ENCODE assay signal across 12 mouse cellular contexts in genomic region chr17:56308088-56308487, GRCm38 (mm10). TPM values are rescaled to one million over a fixed set of nuclear protein-coding genes. Genes with fewer than 3 reads are reported as not detected.
DNase-seq lines count a peak whose midpoint lies in the region; ATAC-seq and TF ChIP-seq lines count a peak whose summit lies in the region.
"Had no signal": no experiment of that assay in that cellular context is flagged by ENCODE, and none has a peak within 500 bp of the region (broad histone marks: within the 10 kb centered on the region; RNA-seq: fewer than 3 reads in every experiment).

No protein-coding gene starts in this region.

- peaks cover 46% of the 10 kb centered on the region for H3K4me1 ChIP-seq in forebrain, embryonic 12.5 days
- peaks cover 53% of the 10 kb centered on the region for H3K4me1 ChIP-seq in forebrain, embryonic 10.5 days
- H3K4me1 ChIP-seq in CH12.LX (ENCODE audit: control insufficient read depth in 1 of 2, insufficient read depth in 2 of 2) = peaks cover 20 to 58% of the 10 kb centered on the region in 2 experiments
- peaks cover 4% of the 10 kb centered on the region; the same call in 1 of the 2 replicates for H3K4me1 ChIP-seq in kidney, adult 2 months (ENCODE audit: control insufficient read depth, insufficient read depth, low read length)
- peaks cover 16% of the 10 kb centered on the region for H3K4me1 ChIP-seq in limb, embryonic 14.5 days (ENCODE audit: control insufficient read depth, insufficient read depth, low read length)

- intact Hi-C loops in heart, postnatal 14 days (cut with DNase I) = no loop called here

- no peaks in the 10 kb centered on the region for H3K9me3 ChIP-seq in forebrain, embryonic 12.5 days
- no peaks in the 10 kb centered on the region for H3K9me3 ChIP-seq in forebrain, embryonic 10.5 days
- H3K9me3 ChIP-seq in CH12.LX (replicated peaks; ENCODE audit: low read length) = no peaks in the 10 kb centered on the region
- no peaks in the 10 kb centered on the region for H3K9me3 ChIP-seq in limb, embryonic 14.5 days (ENCODE audit: control insufficient read depth, low read length)
- H3K9me3 ChIP-seq: heart, embryonic 15.5 days had no signal

- no peak overlapping the region for H3K4me2 ChIP-seq in forebrain, embryonic 12.5 days
- no peak overlapping the region for H3K4me2 ChIP-seq in CH12.LX (ENCODE audit: insufficient read depth, low read depth, poor library complexity, severe bottlenecking)
- peak overlapping the region; percentile 5; the same call in 1 of the 2 replicates for H3K4me2 ChIP-seq in limb, embryonic 14.5 days (replicated peaks; ENCODE audit: low read depth, low read length, severe bottlenecking)
- H3K4me2 ChIP-seq: heart, embryonic 15.5 days had no signal

- DNase-seq in forebrain, embryonic 10.5 days (ENCODE audit: extremely low spot score, low spot score) = no peak
- no peak for DNase-seq in CH12.LX (ENCODE audit: extremely low read depth)
- DNase-seq in kidney, adult 2 months = peak; percentile 68
- DNase-seq in limb, embryonic 14.5 days (ENCODE audit: low spot score) = peak; percentile 66
- no peak for DNase-seq in embryo, embryonic 9.5 days (ENCODE audit: extremely low spot score)
- no peak for DNase-seq in heart, postnatal 14 days
- no peak for DNase-seq in T-cell, adult 2 months (ENCODE audit: low spot score)
- DNase-seq: layer of hippocampus, adult 9-11 months; right cerebral cortex, postnatal 14 days had no signal

- peak overlapping the region; percentile 40; the same call in 1 of the 2 replicates for H3K9ac ChIP-seq in forebrain, embryonic 12.5 days
- no peak overlapping the region for H3K9ac ChIP-seq in CH12.LX (ENCODE audit: insufficient read depth, low read depth)
- H3K9ac ChIP-seq in limb, embryonic 14.5 days (ENCODE audit: low read depth, low read length, severe bottlenecking) = 0 out of 2 replicates have a peak overlapping the region, but pooled peaks have one; percentile 4
- H3K9ac ChIP-seq: heart, embryonic 15.5 days had no signal

- dilution Hi-C loops in CH12.LX (cut with MboI; ENCODE audit: extremely low pct_ligation_motif_present, extremely low pct_unique_long_range_greater_than_20kb, low sequenced_read_pairs) = no loop called here

- no peak for TF ChIP-seq EP300 in CH12.LX (IDR thresholded peaks at IDR 0.05; ENCODE audit: low read length)

- peaks cover 80% of the 10 kb centered on the region for H3K36me3 ChIP-seq in forebrain, embryonic 12.5 days (replicated peaks)
- peaks cover 84% of the 10 kb centered on the region for H3K36me3 ChIP-seq in forebrain, embryonic 10.5 days (replicated peaks)
- peaks cover 70 to 81% of the 10 kb centered on the region in 2 experiments for H3K36me3 ChIP-seq in CH12.LX (replicated peaks in 1 of 2; ENCODE audit: control insufficient read depth in 1 of 2, insufficient read depth in 1 of 2, low read length in 1 of 2)
- no peaks in the 10 kb centered on the region for H3K36me3 ChIP-seq in kidney, adult 2 months (ENCODE audit: control insufficient read depth, insufficient read depth, low read length)
- peaks cover 65% of the 10 kb centered on the region for H3K36me3 ChIP-seq in limb, embryonic 14.5 days (ENCODE audit: control insufficient read depth, insufficient read depth, low read length)

- H3K4me3 ChIP-seq in forebrain, embryonic 12.5 days (replicated peaks) = no peak overlapping the region
- no peak overlapping the region for H3K4me3 ChIP-seq in forebrain, embryonic 10.5 days
- H3K4me3 ChIP-seq in CH12.LX (replicated peaks in 1 of 3; ENCODE audit: low read depth in 2 of 3, low read length in 2 of 3, poor library complexity in 1 of 3) = no peak overlapping the region
- no peak overlapping the region for H3K4me3 ChIP-seq in kidney, adult 2 months (ENCODE audit: insufficient read depth, low read depth, low read length)
- H3K4me3 ChIP-seq in limb, embryonic 14.5 days (replicated peaks; ENCODE audit: low read length) = no peak overlapping the region
- H3K4me3 ChIP-seq: heart, embryonic 15.5 days had no signal

- peaks cover 55% of the 10 kb centered on the region for H3K79me2 ChIP-seq in CH12.LX (replicated peaks; ENCODE audit: control insufficient read depth, extremely low read depth, insufficient read depth, poor library complexity, severe bottlenecking)

- no peak for TF ChIP-seq CTCF in CH12.LX (conservative IDR thresholded peaks at IDR 0.05 in 1 of 2, IDR thresholded peaks at IDR 0.05 in 1 of 2; ENCODE audit: low read depth in 2 of 2, low read length in 2 of 2)
- TF ChIP-seq CTCF in kidney, adult 2 months (conservative IDR thresholded peaks at IDR 0.05; ENCODE audit: insufficient read depth, insufficient read length, low read depth, low read length) = no peak

- no peak for TF ChIP-seq POLR2A in CH12.LX (IDR thresholded peaks at IDR 0.05; ENCODE audit: low read depth, low read length)
- no peak for TF ChIP-seq POLR2A in kidney, adult 2 months (IDR thresholded peaks at IDR 0.05; ENCODE audit: low read depth, low read length)
- TF ChIP-seq POLR2A in limb, embryonic 14.5 days (IDR thresholded peaks at IDR 0.05; ENCODE audit: borderline replicate concordance, extremely low read depth, insufficient read depth, insufficient read length) = no peak

- 93% methylated on average over 6 of the region's 6 CpGs for WGBS in forebrain, embryonic 12.5 days
- WGBS in forebrain, embryonic 10.5 days = 89% methylated on average over 6 of the region's 6 CpGs
- 54% methylated on average over 6 of the region's 6 CpGs for WGBS in kidney, adult 2 months
- WGBS in limb, embryonic 14.5 days = 59% methylated on average over 6 of the region's 6 CpGs

- H3K27me3 ChIP-seq in forebrain, embryonic 12.5 days = no peaks in the 10 kb centered on the region
- H3K27me3 ChIP-seq in forebrain, embryonic 10.5 days (ENCODE audit: poor library complexity, severe bottlenecking) = no peaks in the 10 kb centered on the region
- H3K27me3 ChIP-seq in CH12.LX (replicated peaks) = no peaks in the 10 kb centered on the region
- no peaks in the 10 kb centered on the region for H3K27me3 ChIP-seq in kidney, adult 2 months (replicated peaks; ENCODE audit: control insufficient read depth, insufficient read depth, low read length)
- no peaks in the 10 kb centered on the region for H3K27me3 ChIP-seq in limb, embryonic 14.5 days (ENCODE audit: control insufficient read depth, insufficient read depth, low read length)
- H3K27me3 ChIP-seq: heart, embryonic 15.5 days had no signal

- in situ Hi-C loops in CH12.LX (cut with MboI; ENCODE audit: low pct_ligation_motif_present, low pct_unique_long_range_greater_than_20kb, low sequenced_read_pairs) = no loop called here

- TF ChIP-seq RAD21 in CH12.LX (IDR thresholded peaks at IDR 0.05; ENCODE audit: low read depth, low read length) = no peak

- no peak for ATAC-seq in forebrain, embryonic 12.5 days (ENCODE audit: low FRiP score)
- ATAC-seq in limb, embryonic 14.5 days (ENCODE audit: low FRiP score, low read depth) = no peak

- H3K27ac ChIP-seq in forebrain, embryonic 12.5 days = no peak overlapping the region
- H3K27ac ChIP-seq in forebrain, embryonic 10.5 days = no peak overlapping the region
- peak overlapping the region; percentile 14; the same call in 1 of the 2 replicates for H3K27ac ChIP-seq in CH12.LX (ENCODE audit: insufficient read depth, low read depth)
- peak overlapping the region; percentile 19 for H3K27ac ChIP-seq in kidney, adult 2 months (ENCODE audit: insufficient read depth, low read depth, low read length)
- H3K27ac ChIP-seq in limb, embryonic 14.5 days (replicated peaks; ENCODE audit: low read depth, low read length) = peak overlapping the region; percentile 19; the same call in 1 of the 2 replicates
- H3K27ac ChIP-seq: heart, embryonic 15.5 days; macrophage had no signal

RNA-seq across cellular contexts. Expression of gene Uhrf1, which starts 5.0 kb away (rescaled TPM):
- 187 and 198 TPM in 2 replicates for polyA plus RNA-seq in forebrain, embryonic 12.5 days (2016; fragmentation: Nextera tagmentation; extraction: Ambion mirVana)
- 331 and 343 TPM in 2 replicates for polyA plus RNA-seq in forebrain, embryonic 10.5 days (2016; fragmentation: Nextera tagmentation; extraction: Ambion mirVana)
- total RNA-seq in CH12.LX (2012; rRNA removed) (220 and 249 TPM in 2 replicates), CH12.LX (2014; rRNA removed) (144 and 161 TPM in 2 replicates)
- 184 and 249 TPM in 2 replicates for polyA plus RNA-seq in CH12.LX (2012; ENCODE audit: insufficient read length, low read depth)
- 1.2 and 2.3 TPM in 2 replicates for polyA plus RNA-seq in kidney, adult 2 months (2012; rRNA removed)
- polyA plus RNA-seq in limb, embryonic 14.5 days (2012; rRNA removed) = 105 and 116 TPM in 2 replicates
- polyA plus RNA-seq in limb, embryonic 14.5 days (2014; fragmentation: Nextera tagmentation; extraction: Ambion mirVana) = 89.0 and 93.9 TPM in 2 replicates
- total RNA-seq in heart, postnatal 14 days (2021) = 10 to 100 TPM in 1 of 2 experiments, 1 to 10 TPM in 1; 4.8 to 12.2 TPM

RNA-seq across cellular contexts. Expression of gene Arrdc5, which starts 8.0 kb away (rescaled TPM):
- not detected in 2 replicates for polyA plus RNA-seq in forebrain, embryonic 12.5 days (2016; fragmentation: Nextera tagmentation; extraction: Ambion mirVana)
- not detected in 2 replicates for polyA plus RNA-seq in forebrain, embryonic 10.5 days (2016; fragmentation: Nextera tagmentation; extraction: Ambion mirVana)
- total RNA-seq in CH12.LX (2012; rRNA removed) (not detected in 2 replicates), CH12.LX (2014; rRNA removed) (not detected in 2 replicates)
- polyA plus RNA-seq in CH12.LX (2012; ENCODE audit: insufficient read length, low read depth) = 0.23 TPM in 1 of 2 replicates, not detected in the other
- not detected in 2 replicates for polyA plus RNA-seq in kidney, adult 2 months (2012; rRNA removed)
- polyA plus RNA-seq in limb, embryonic 14.5 days (2012; rRNA removed) = not detected in 2 replicates
- polyA plus RNA-seq in limb, embryonic 14.5 days (2014; fragmentation: Nextera tagmentation; extraction: Ambion mirVana) = not detected in 2 replicates
- total RNA-seq in heart, postnatal 14 days (2021) = under 1 TPM in 1 of 2 experiments, not detected in 1; 0.36 TPM
- polyA plus RNA-seq: heart, embryonic 15.5 days; macrophage had no signal

RNA-seq across cellular contexts. Expression of gene Plin3, which starts 15.4 kb away (rescaled TPM):
- 28.6 and 28.8 TPM in 2 replicates for polyA plus RNA-seq in forebrain, embryonic 12.5 days (2016; fragmentation: Nextera tagmentation; extraction: Ambion mirVana)
- 58.3 and 59.0 TPM in 2 replicates for polyA plus RNA-seq in forebrain, embryonic 10.5 days (2016; fragmentation: Nextera tagmentation; extraction: Ambion mirVana)
- total RNA-seq in CH12.LX (2012; rRNA removed) = 18.8 and 23.3 TPM in 2 replicates
- total RNA-seq in CH12.LX (2014; rRNA removed) = 17.0 and 17.3 TPM in 2 replicates
- 17.9 and 18.5 TPM in 2 replicates for polyA plus RNA-seq in CH12.LX (2012; ENCODE audit: insufficient read length, low read depth)
- polyA plus RNA-seq in kidney, adult 2 months (2012; rRNA removed) = 34.8 and 43.1 TPM in 2 replicates
- 41.0 and 44.1 TPM in 2 replicates for polyA plus RNA-seq in limb, embryonic 14.5 days (2012; rRNA removed)
- 90.1 and 90.3 TPM in 2 replicates for polyA plus RNA-seq in limb, embryonic 14.5 days (2014; fragmentation: Nextera tagmentation; extraction: Ambion mirVana)
- total RNA-seq in heart, postnatal 14 days (2021) = 100 to 1,000 TPM; 115 to 133 TPM

RNA-seq across cellular contexts. Expression of gene Kdm4b, which starts 17.8 kb away (rescaled TPM):
- polyA plus RNA-seq in forebrain, embryonic 12.5 days (2016; fragmentation: Nextera tagmentation; extraction: Ambion mirVana) = 61.6 and 63.4 TPM in 2 replicates
- polyA plus RNA-seq in forebrain, embryonic 10.5 days (2016; fragmentation: Nextera tagmentation; extraction: Ambion mirVana) = 35.9 and 39.6 TPM in 2 replicates
- total RNA-seq in CH12.LX (2012; rRNA removed) (12.5 and 19.5 TPM in 2 replicates), CH12.LX (2014; rRNA removed) (9.8 and 12.3 TPM in 2 replicates)
- polyA plus RNA-seq in CH12.LX (2012; ENCODE audit: insufficient read length, low read depth) = 10.5 and 14.2 TPM in 2 replicates
- polyA plus RNA-seq in kidney, adult 2 months (2012; rRNA removed) = 21.6 and 24.9 TPM in 2 replicates
- polyA plus RNA-seq in limb, embryonic 14.5 days (2012; rRNA removed) = 36.4 and 47.3 TPM in 2 replicates
- polyA plus RNA-seq in limb, embryonic 14.5 days (2014; fragmentation: Nextera tagmentation; extraction: Ambion mirVana) = 36.0 and 37.0 TPM in 2 replicates
- 10 to 100 TPM; 44.3 to 44.9 TPM for total RNA-seq in heart, postnatal 14 days (2021)

RNA-seq across cellular contexts. Expression of gene Ticam1, which starts 31.5 kb away (rescaled TPM):
- 1.5 and 1.7 TPM in 2 replicates for polyA plus RNA-seq in forebrain, embryonic 12.5 days (2016; fragmentation: Nextera tagmentation; extraction: Ambion mirVana)
- 2.4 and 2.6 TPM in 2 replicates for polyA plus RNA-seq in forebrain, embryonic 10.5 days (2016; fragmentation: Nextera tagmentation; extraction: Ambion mirVana)
- total RNA-seq in CH12.LX (2012; rRNA removed) (15.9 and 17.6 TPM in 2 replicates), CH12.LX (2014; rRNA removed) (4.5 and 6.4 TPM in 2 replicates)
- 14.6 and 18.6 TPM in 2 replicates for polyA plus RNA-seq in CH12.LX (2012; ENCODE audit: insufficient read length, low read depth)
- 33.3 and 34.7 TPM in 2 replicates for polyA plus RNA-seq in kidney, adult 2 months (2012; rRNA removed)
- polyA plus RNA-seq in limb, embryonic 14.5 days (2012; rRNA removed) = 12.5 and 16.5 TPM in 2 replicates
- 8.2 and 8.7 TPM in 2 replicates for polyA plus RNA-seq in limb, embryonic 14.5 days (2014; fragmentation: Nextera tagmentation; extraction: Ambion mirVana)
- total RNA-seq in heart, postnatal 14 days (2021) = 10 to 100 TPM in 1 of 2 experiments, 1 to 10 TPM in 1; 9.5 to 11.4 TPM

Comparison
In these comparisons a context has a peak if more than half of its experiments do, and no peak if none do; other contexts are left out.
1. H3K27ac ChIP-seq: peak in CH12.LX (single experiment), kidney, adult 2 months (single experiment) and limb, embryonic 14.5 days (single experiment); none in forebrain, embryonic 12.5 days (single experiment) and forebrain, embryonic 10.5 days (single experiment).
2. DNase-seq: peak in kidney, adult 2 months (single experiment) and limb, embryonic 14.5 days (single experiment); none in forebrain, embryonic 10.5 days (single experiment), CH12.LX (single experiment), embryo, embryonic 9.5 days (single experiment), heart, postnatal 14 days (0 of 2) and T-cell, adult 2 months (single experiment).
3. RNA of gene Uhrf1, which starts 5.0 kb away (polyA plus RNA-seq): 331 to 343 TPM in forebrain, embryonic 10.5 days, 187 to 198 TPM in forebrain, embryonic 12.5 days, 184 to 249 TPM in CH12.LX and 89.0 to 116 TPM in limb, embryonic 14.5 days; 1.2 to 2.3 TPM in kidney, adult 2 months; every median in the first group is over 10 times any median in the second.